ENCODE assay signal across 27 mouse cellular contexts in the genomic region with DNA sequence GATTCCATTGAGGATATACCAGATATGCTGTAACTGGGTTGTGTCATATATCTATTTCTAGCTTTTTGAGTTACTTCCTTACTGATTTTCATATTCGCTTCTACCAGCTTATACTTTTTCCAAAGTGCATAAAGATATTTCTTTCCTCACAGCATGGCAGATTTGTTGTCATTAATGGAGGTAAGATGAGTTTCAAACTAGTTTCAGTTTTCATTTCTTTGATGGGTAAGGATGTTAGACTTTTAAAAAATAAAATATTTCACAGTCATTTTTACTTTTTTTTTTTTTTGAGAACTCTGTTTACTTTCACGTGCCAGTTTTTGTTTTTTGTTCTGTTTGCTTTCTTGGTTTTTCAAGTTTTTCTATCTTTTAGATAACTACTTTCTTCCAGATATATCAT.
"Had no signal": no experiment of that assay in that cellular context is flagged by ENCODE, and none has a peak within 500 bp of the region (broad histone marks: within the 10 kb centered on the region; RNA-seq: fewer than 3 reads in every experiment).

No protein-coding gene starts in this region.

- H3K4me1 ChIP-seq: heart, embryonic 10.5 days; heart, embryonic 12.5 days; hindbrain, embryonic 10.5 days; hindbrain, embryonic 12.5 days; intestine, embryonic 15.5 days; kidney, embryonic 15.5 days; limb, embryonic 10.5 days; limb, embryonic 12.5 days had no signal

- H3K27me3 ChIP-seq: heart, embryonic 12.5 days; hindbrain, embryonic 12.5 days; intestine, embryonic 15.5 days; kidney, embryonic 15.5 days; limb, embryonic 12.5 days had no signal

- H3K9ac ChIP-seq: heart, embryonic 12.5 days; hindbrain, embryonic 12.5 days; hindbrain, embryonic 14.5 days; intestine, embryonic 15.5 days; kidney, embryonic 15.5 days; limb, embryonic 12.5 days; liver, embryonic 14.5 days had no signal

- H3K4me3 ChIP-seq: gastrocnemius, adult 2 months; heart, embryonic 10.5 days; heart, embryonic 12.5 days; hindbrain, embryonic 10.5 days; hindbrain, embryonic 12.5 days; intestine, embryonic 15.5 days; kidney, embryonic 15.5 days; layer of hippocampus, adult 2 months; left cerebral cortex, adult 2 months; limb, embryonic 10.5 days; limb, embryonic 12.5 days had no signal

- ATAC-seq: hindbrain, embryonic 16.5 days; intestine, embryonic 15.5 days; intestine, postnatal 0 days had no signal

- H3K4me2 ChIP-seq: heart, embryonic 12.5 days; hindbrain, embryonic 12.5 days; hindbrain, embryonic 14.5 days; intestine, embryonic 15.5 days; kidney, embryonic 15.5 days; limb, embryonic 12.5 days; liver, embryonic 11.5 days had no signal

- H3K36me3 ChIP-seq: intestine, embryonic 15.5 days had no signal

- H3K9me3 ChIP-seq: heart, embryonic 10.5 days; heart, embryonic 12.5 days; hindbrain, embryonic 10.5 days; hindbrain, embryonic 12.5 days; intestine, embryonic 15.5 days; kidney, embryonic 15.5 days; limb, embryonic 10.5 days; limb, embryonic 12.5 days had no signal

- DNase-seq: gastrocnemius, adult 2 months; gastrocnemius, postnatal 10 days; gastrocnemius, postnatal 25 days; heart, adult 18-20 months; heart, postnatal 10 days; heart, postnatal 4 days; kidney, adult 2 months; kidney, adult 9 months; kidney, postnatal 14 days; kidney, postnatal 36 days; liver had no signal

- H3K27ac ChIP-seq: gastrocnemius, adult 2 months; heart, embryonic 10.5 days; hindbrain, embryonic 10.5 days; hindbrain, embryonic 12.5 days; hindbrain, embryonic 14.5 days; intestine, embryonic 15.5 days; kidney, embryonic 15.5 days; kidney, postnatal 0 days; layer of hippocampus, adult 2 months; left cerebral cortex, adult 2 months; limb, embryonic 10.5 days; limb, embryonic 12.5 days; liver, embryonic 14.5 days had no signal
